Mouse (Mus musculus): Measurements from ENCODE around the gene Rasgrf2.

- TF ChIP-seq CTCF (IDR thresholded peaks at IDR 0.05; ENCODE audit: low read depth) (no peak), EP300 (optimal IDR thresholded peaks at IDR 0.05) (no peak)
Measured at GRCm38 (mm10) chr13:91884714-91885386, 246.6 kb downstream of the Rasgrf2 start.

All from stomach, postnatal 0 days (tissue).